Mouse (Mus musculus): Measurements from ENCODE around the gene Rapgef3. TPM values are rescaled to one million over a fixed set of nuclear protein-coding genes. Genes with fewer than 3 reads are reported as not detected.

The Rapgef3 gene
- total and polyA plus RNA-seq, 3 experiments, result 2.5 to 3.4 (median 3.2) TPM

- in situ Hi-C loops (cut with MboI; ENCODE audit: low pct_ligation_motif_present, low pct_unique_long_range_greater_than_20kb, low sequenced_read_pairs), result no loop called here
- no peaks in the 10 kb centered on the region for H3K27me3 ChIP-seq (replicated peaks)
Observed at GRCm38 (mm10) chr15:97720026-97720675, 47.6 kb downstream of the Rapgef3 start.

GRCm38 (mm10) chr15:97719494-97719893 lies 48.3 kb downstream of the Rapgef3 start:
- Histone ChIP-seq H3K9ac (ENCODE audit: insufficient read depth, low read depth) (no peak overlapping the region), H3K9me3 (replicated peaks; ENCODE audit: low read length) (peaks cover 12% of the 10 kb centered on the region), H3K79me2 (replicated peaks; ENCODE audit: control insufficient read depth, extremely low read depth, insufficient read depth, poor library complexity, severe bottlenecking) (peaks cover 4% of the 10 kb centered on the region), H3K27ac (ENCODE audit: insufficient read depth, low read depth) (peak overlapping the region; percentile 44), H3K36me3 (replicated peaks in 1 of 2; ENCODE audit: control insufficient read depth in 1 of 2, insufficient read depth in 1 of 2, low read length in 1 of 2) (peaks cover 33 to 71% of the 10 kb centered on the region in 2 experiments), H3K27me3 (replicated peaks) (no peaks in the 10 kb centered on the region), H3K4me2 (ENCODE audit: insufficient read depth, low read depth, poor library complexity, severe bottlenecking) (no peak overlapping the region), H3K4me3 (replicated peaks in 1 of 3; ENCODE audit: low read depth in 2 of 3, low read length in 2 of 3, poor library complexity in 1 of 3) (no peak overlapping the region), H3K4me1 (ENCODE audit: control insufficient read depth in 1 of 2, insufficient read depth in 2 of 2) (peaks cover 45 to 83% of the 10 kb centered on the region in 2 experiments)
- no peak for DNase-seq (ENCODE audit: extremely low read depth)
- in situ Hi-C loops (cut with MboI; ENCODE audit: low pct_ligation_motif_present, low pct_unique_long_range_greater_than_20kb, low sequenced_read_pairs) (loop anchor here (5.0 to 10.0 kb wide), 5 partner anchors 33 to 225 kb away; partner anchors contain the start of gene Slc48a1), dilution Hi-C loops (cut with MboI; ENCODE audit: extremely low pct_ligation_motif_present, extremely low pct_unique_long_range_greater_than_20kb, low sequenced_read_pairs) (no loop called here)
- TF ChIP-seq USF1 (IDR thresholded peaks at IDR 0.05; ENCODE audit: low read depth, low read length) (no peak), ZC3H11A (IDR thresholded peaks at IDR 0.05; ENCODE audit: low read depth, low read length) (no peak), ETS1 (conservative IDR thresholded peaks at IDR 0.05; ENCODE audit: low read depth, low read length) (no peak), MYC (IDR thresholded peaks at IDR 0.05; ENCODE audit: low read depth, low read length) (no peak), HCFC1 (IDR thresholded peaks at IDR 0.05; ENCODE audit: low read depth, low read length) (no peak), TCF12 (IDR thresholded peaks at IDR 0.05; ENCODE audit: low read depth, low read length) (no peak), SIN3A (IDR thresholded peaks at IDR 0.05; ENCODE audit: low read length) (no peak), EP300 (IDR thresholded peaks at IDR 0.05; ENCODE audit: low read length) (no peak), CHD1 (IDR thresholded peaks at IDR 0.05; ENCODE audit: low read depth, low read length) (no peak), MXI1 (IDR thresholded peaks at IDR 0.05; ENCODE audit: low read depth, low read length) (no peak), ZNF384 (IDR thresholded peaks at IDR 0.05; ENCODE audit: low read depth, low read length) (no peak), SMC3 (IDR thresholded peaks at IDR 0.05; ENCODE audit: low read depth, low read length) (no peak), GABPA (IDR thresholded peaks at IDR 0.05; ENCODE audit: insufficient replicate concordance, low read depth, low read length) (no peak)

More at GRCm38 (mm10) chr15:97720026-97720675, 47.6 kb downstream of the Rapgef3 start:
- peak overlapping the region in 2 of 3 experiments; percentile 2 to 28 for H3K4me3 ChIP-seq (replicated peaks in 1 of 3; ENCODE audit: low read depth in 2 of 3, low read length in 2 of 3, poor library complexity in 1 of 3)
- dilution Hi-C loops (cut with MboI; ENCODE audit: extremely low pct_ligation_motif_present, extremely low pct_unique_long_range_greater_than_20kb, low sequenced_read_pairs), result no loop called here
- 0 out of 2 replicates have a peak overlapping the region, but pooled peaks have one; percentile 37 for H3K4me2 ChIP-seq (ENCODE audit: insufficient read depth, low read depth, poor library complexity, severe bottlenecking)
- peaks cover 4% of the 10 kb centered on the region for H3K79me2 ChIP-seq (replicated peaks; ENCODE audit: control insufficient read depth, extremely low read depth, insufficient read depth, poor library complexity, severe bottlenecking)
- DNase-seq (ENCODE audit: extremely low read depth), result no peak
- peak overlapping the region; percentile 84 for H3K27ac ChIP-seq (ENCODE audit: insufficient read depth, low read depth)
- H3K9ac ChIP-seq (ENCODE audit: insufficient read depth, low read depth), result peak overlapping the region; percentile 33
- H3K36me3 ChIP-seq (replicated peaks in 1 of 2; ENCODE audit: control insufficient read depth in 1 of 2, insufficient read depth in 1 of 2, low read length in 1 of 2), result peaks cover 28 to 71% of the 10 kb centered on the region in 2 experiments
- H3K4me1 ChIP-seq (ENCODE audit: control insufficient read depth in 1 of 2, insufficient read depth in 2 of 2), result peaks cover 45 to 90% of the 10 kb centered on the region in 2 experiments
- peaks cover 12% of the 10 kb centered on the region for H3K9me3 ChIP-seq (replicated peaks; ENCODE audit: low read length)
- TF ChIP-seq ZNF384 (IDR thresholded peaks at IDR 0.05; ENCODE audit: low read depth, low read length) (no peak), CHD2 (IDR thresholded peaks at IDR 0.05; ENCODE audit: low read length) (no peak), SMC3 (IDR thresholded peaks at IDR 0.05; ENCODE audit: low read depth, low read length) (no peak), ZC3H11A (IDR thresholded peaks at IDR 0.05; ENCODE audit: low read depth, low read length) (no peak), POLR2A (IDR thresholded peaks at IDR 0.05; ENCODE audit: low read depth, low read length) (no peak), TBP (conservative IDR thresholded peaks at IDR 0.05; ENCODE audit: low read depth, low read length) (no peak), RCOR1 (conservative IDR thresholded peaks at IDR 0.05; ENCODE audit: low read depth, low read length) (no peak)
